Mouse (Mus musculus) gastrocnemius, adult 2 months (tissue): ENCODE measurements around the gene Cfap65. TPM values are rescaled to one million over a fixed set of nuclear protein-coding genes. Genes with fewer than 3 reads are reported as not detected.
A peak's percentile ranks its signal among the peaks of the same experiment; 100 is the strongest.

Source experiments
- DNase-seq: peaks from one replicate; pipeline ENCODE4 v3.0.0; 2022
- H3K27ac ChIP-seq: fragments of 200-600 bp; 2 replicates; pipeline ENCODE4 v1.8.1; 2022; ENCODE audit warnings: mild to moderate bottlenecking
- H3K4me3 ChIP-seq: fragments of 200-600 bp; 2 replicates; pipeline ENCODE4 v1.8.1; 2022; ENCODE audit warnings: mild to moderate bottlenecking, moderate library complexity
- CTCF ChIP-seq: fragments of 200-600 bp; IDR thresholded peaks from 2 replicates; pipeline ENCODE4 v1.8.1; 2022; ENCODE audit warnings: antibody characterized with exemption, mild to moderate bottlenecking, moderate library complexity
- intact Hi-C: fragments of 180-260 bp; cut with DNase I; formaldehyde crosslinking; loops from one replicate; pipeline ENCODE4 v1.15.1; 2025
- total RNA-seq, 2 experiments: library from RNA; stranded (reverse); gene quantifications; 2 replicates each; pipeline ENCODE4 v1.2.3; 2021

Cfap65 gene
- total RNA-seq, 2 experiments from 2014 or later: not detected

- intact Hi-C loops: no loop called here
- TF ChIP-seq CTCF: no peak
Observed at GRCm38 (mm10) chr1:74884196-74885141, 50.9 kb downstream of the Cfap65 start.

GRCm38 (mm10) chr1:74883441-74883840 is 52.0 kb downstream of the Cfap65 start:
- no peak overlapping the region for H3K4me3 ChIP-seq
- TF ChIP-seq CTCF: no peak
- no peak for DNase-seq
- H3K27ac ChIP-seq: no peak overlapping the region
- intact Hi-C loops: no loop called here

More at GRCm38 (mm10) chr1:74884196-74885141, 50.9 kb downstream of the Cfap65 start:
- H3K4me3 ChIP-seq: peak overlapping the region; percentile 51
- H3K27ac ChIP-seq: no peak overlapping the region
- no peak for DNase-seq

- peak overlapping the region; percentile 62; the same call in 1 of the 2 replicates for H3K4me3 ChIP-seq
- DNase-seq: no peak
- intact Hi-C loops: no loop called here
Observed at GRCm38 (mm10) chr1:74882828-74883227, 52.6 kb downstream of the Cfap65 start.

GRCm38 (mm10) chr1:74882055-74882734 is 53.2 kb downstream of the Cfap65 start:
- no peak for DNase-seq
- Histone ChIP-seq H3K4me3 (peak overlapping the region; percentile 62), H3K27ac (no peak overlapping the region)
- intact Hi-C loops: no loop called here
- no peak for TF ChIP-seq CTCF

More at GRCm38 (mm10) chr1:74882828-74883227, 52.6 kb downstream of the Cfap65 start:
- no peak overlapping the region for H3K27ac ChIP-seq
- no peak for TF ChIP-seq CTCF

GRCm38 (mm10) chr1:74880785-74881360 is 54.5 kb downstream of the Cfap65 start:
- peak; percentile 74 for DNase-seq
- Histone ChIP-seq H3K4me3 (0 out of 2 replicates have a peak overlapping the region, but pooled peaks have one; percentile 21), H3K27ac (no peak overlapping the region)
- TF ChIP-seq CTCF: peak; percentile 86
- intact Hi-C loops: no loop called here

- Histone ChIP-seq H3K27ac (no peak overlapping the region), H3K4me3 (no peak overlapping the region)
- no peak for TF ChIP-seq CTCF
- no peak for DNase-seq
- intact Hi-C loops: no loop called here
Observed at GRCm38 (mm10) chr1:74877199-74877598, 58.2 kb downstream of the Cfap65 start.

GRCm38 (mm10) chr1:74872218-74872617 is 63.2 kb downstream of the Cfap65 start:
- H3K4me3 ChIP-seq: no peak overlapping the region
- H3K27ac ChIP-seq: no peak overlapping the region
- no peak for TF ChIP-seq CTCF
- intact Hi-C loops: no loop called here
- no peak for DNase-seq

- no peak for DNase-seq
- no peak overlapping the region for H3K4me3 ChIP-seq
- TF ChIP-seq CTCF: no peak
- intact Hi-C loops: no loop called here
- no peak overlapping the region for H3K27ac ChIP-seq
Observed at GRCm38 (mm10) chr1:74861783-74862182, 73.6 kb downstream of the Cfap65 start.

GRCm38 (mm10) chr1:74859223-74859984 is 76.0 kb downstream of the Cfap65 start:
- Histone ChIP-seq H3K27ac (no peak overlapping the region), H3K4me3 (no peak overlapping the region)
- TF ChIP-seq CTCF: no peak
- intact Hi-C loops: no loop called here
- DNase-seq: no peak

- Histone ChIP-seq H3K27ac (no peak overlapping the region), H3K4me3 (peak overlapping the region; percentile 45; the same call in 1 of the 2 replicates)
- no peak for TF ChIP-seq CTCF
- intact Hi-C loops: no loop called here
- no peak for DNase-seq
Observed at GRCm38 (mm10) chr1:74858805-74859204, 76.6 kb downstream of the Cfap65 start.

- no peak for TF ChIP-seq CTCF
- peak overlapping the region; percentile 45 for H3K4me3 ChIP-seq
- peak; percentile 72 for DNase-seq
- no peak overlapping the region for H3K27ac ChIP-seq
- intact Hi-C loops: no loop called here
Observed at GRCm38 (mm10) chr1:74858171-74858719, 77.2 kb downstream of the Cfap65 start.

- Histone ChIP-seq H3K4me3 (peak overlapping the region; percentile 45; the same call in 1 of the 2 replicates), H3K27ac (no peak overlapping the region)
- TF ChIP-seq CTCF: no peak
- DNase-seq: no peak
- intact Hi-C loops: no loop called here
Observed at GRCm38 (mm10) chr1:74857677-74858076, 77.7 kb downstream of the Cfap65 start.
